ENCODE assay signal across 17 mouse cellular contexts in genomic region chr17:78248197-78248596, GRCm38 (mm10). TPM values are rescaled to one million over a fixed set of nuclear protein-coding genes. Genes with fewer than 3 reads are reported as not detected.
A peak's percentile ranks its signal among the peaks of the same experiment; 100 is the strongest.
DNase-seq lines count a peak whose midpoint lies in the region; ATAC-seq and TF ChIP-seq lines count a peak whose summit lies in the region.
"Had no signal": no experiment of that assay in that cellular context is flagged by ENCODE, and none has a peak within 500 bp of the region (broad histone marks: within the 10 kb centered on the region; RNA-seq: fewer than 3 reads in every experiment).

No protein-coding gene starts in this region.

- no peak for TF ChIP-seq POLR2A in small intestine, adult 2 months (IDR thresholded peaks at IDR 0.05; ENCODE audit: low read depth, low read length)

- H3K36me3 ChIP-seq in heart, postnatal 0 days (replicated peaks; ENCODE audit: control insufficient read depth, insufficient read depth, low read length), result no peaks in the 10 kb centered on the region
- H3K36me3 ChIP-seq in lung, postnatal 0 days (ENCODE audit: insufficient read depth, low read length), result no peaks in the 10 kb centered on the region
- no peaks in the 10 kb centered on the region for H3K36me3 ChIP-seq in liver, embryonic 12.5 days
- H3K36me3 ChIP-seq in small intestine, adult 2 months (ENCODE audit: control insufficient read depth, insufficient read depth, low read length), result no peaks in the 10 kb centered on the region
- H3K36me3 ChIP-seq in hindbrain, embryonic 12.5 days, result no peaks in the 10 kb centered on the region
- H3K36me3 ChIP-seq: embryonic facial prominence, embryonic 15.5 days had no signal

- no peak overlapping the region for H3K4me3 ChIP-seq in heart, postnatal 0 days (ENCODE audit: low read depth, low read length)
- H3K4me3 ChIP-seq in lung, postnatal 0 days (ENCODE audit: low read depth, low read length), result no peak overlapping the region
- H3K4me3 ChIP-seq in liver, embryonic 12.5 days, result no peak overlapping the region
- no peak overlapping the region for H3K4me3 ChIP-seq in small intestine, adult 2 months (ENCODE audit: low read depth, low read length)
- no peak overlapping the region for H3K4me3 ChIP-seq in hindbrain, embryonic 12.5 days
- H3K4me3 ChIP-seq: embryonic facial prominence, embryonic 15.5 days; forebrain, embryonic 13.5 days had no signal

- TF ChIP-seq EP300 in heart, postnatal 0 days (IDR thresholded peaks at IDR 0.05; ENCODE audit: low read depth), result no peak
- no peak for TF ChIP-seq EP300 in lung, postnatal 0 days (IDR thresholded peaks at IDR 0.05)

- intact Hi-C loops in heart, postnatal 36 days (cut with DNase I), result no loop called here

- 66% methylated on average over 5 of the region's 5 CpGs for WGBS in heart, postnatal 0 days
- 66% methylated on average over 5 of the region's 5 CpGs for WGBS in lung, postnatal 0 days
- WGBS in liver, embryonic 12.5 days (ENCODE audit: insufficient replicate concordance), result 53% methylated on average over 5 of the region's 5 CpGs
- WGBS in small intestine, adult 2 months, result 40% methylated on average over 5 of the region's 5 CpGs
- WGBS in hindbrain, embryonic 12.5 days, result 75% methylated on average over 5 of the region's 5 CpGs

- DNase-seq in heart, postnatal 0 days (ENCODE audit: low spot score), result no peak
- DNase-seq in heart, postnatal 36 days, result no peak
- DNase-seq in lung, postnatal 0 days (ENCODE audit: low spot score), result no peak
- DNase-seq in lung, postnatal 25 days (ENCODE audit: low spot score), result no peak
- no peak for DNase-seq in spleen, postnatal 4 days (ENCODE audit: low spot score in 2 of 2)
- DNase-seq: adrenal gland, adult 2 months; B cell, adult 2 months; cerebellum, adult 8-10 months; kidney, postnatal 14 days; thymus, adult 18-20 months had no signal

- H3K27ac ChIP-seq in heart, postnatal 0 days (ENCODE audit: low read depth), result peak overlapping the region; percentile 44
- H3K27ac ChIP-seq in lung, postnatal 0 days (ENCODE audit: low read length), result 0 out of 2 replicates have a peak overlapping the region, but pooled peaks have one; percentile 26
- peak overlapping the region; percentile 76 for H3K27ac ChIP-seq in liver, embryonic 12.5 days
- H3K27ac ChIP-seq in small intestine, adult 2 months (ENCODE audit: insufficient read depth, low read depth, low read length), result peak overlapping the region; percentile 22; the same call in 1 of the 2 replicates
- no peak overlapping the region for H3K27ac ChIP-seq in hindbrain, embryonic 12.5 days
- H3K27ac ChIP-seq: embryonic facial prominence, embryonic 15.5 days; forebrain, embryonic 13.5 days; hindbrain, postnatal 0 days had no signal

- no peak for TF ChIP-seq CTCF in heart, postnatal 0 days (IDR thresholded peaks at IDR 0.05; ENCODE audit: low read depth)
- TF ChIP-seq CTCF in lung, postnatal 0 days (IDR thresholded peaks at IDR 0.05), result no peak
- no peak for TF ChIP-seq CTCF in small intestine, adult 2 months (IDR thresholded peaks at IDR 0.05; ENCODE audit: extremely low read depth, insufficient read length, insufficient replicate concordance, low read depth, low read length)

- peaks cover 21% of the 10 kb centered on the region for H3K4me1 ChIP-seq in heart, postnatal 0 days (ENCODE audit: control insufficient read depth, insufficient read depth)
- peaks cover 2% of the 10 kb centered on the region; the same call in 1 of the 2 replicates for H3K4me1 ChIP-seq in lung, postnatal 0 days (ENCODE audit: insufficient read depth, low read depth, low read length)
- H3K4me1 ChIP-seq in liver, embryonic 12.5 days, result peaks cover 57% of the 10 kb centered on the region
- peaks cover 15% of the 10 kb centered on the region for H3K4me1 ChIP-seq in small intestine, adult 2 months (ENCODE audit: control insufficient read depth, insufficient read depth, insufficient read length, low read length)
- H3K4me1 ChIP-seq in hindbrain, embryonic 12.5 days, result peaks cover 22% of the 10 kb centered on the region

- ATAC-seq in heart, postnatal 0 days (ENCODE audit: insufficient read depth, low read depth), result no peak
- ATAC-seq in lung, postnatal 0 days, result no peak
- no peak for ATAC-seq in liver, embryonic 12.5 days
- ATAC-seq in hindbrain, embryonic 12.5 days (ENCODE audit: low FRiP score), result no peak
- ATAC-seq: forebrain, embryonic 13.5 days; hindbrain, postnatal 0 days had no signal

- H3K27me3 ChIP-seq in heart, postnatal 0 days (ENCODE audit: control insufficient read depth, insufficient read depth, low read length), result no peaks in the 10 kb centered on the region
- H3K27me3 ChIP-seq in lung, postnatal 0 days (replicated peaks; ENCODE audit: insufficient read depth, low read length), result no peaks in the 10 kb centered on the region
- no peaks in the 10 kb centered on the region for H3K27me3 ChIP-seq in liver, embryonic 12.5 days (replicated peaks)
- no peaks in the 10 kb centered on the region for H3K27me3 ChIP-seq in small intestine, adult 2 months (ENCODE audit: control insufficient read depth, insufficient read depth, low read length)
- H3K27me3 ChIP-seq in hindbrain, embryonic 12.5 days, result no peaks in the 10 kb centered on the region
- H3K27me3 ChIP-seq: embryonic facial prominence, embryonic 15.5 days; forebrain, embryonic 13.5 days had no signal

- H3K9me3 ChIP-seq in heart, postnatal 0 days (replicated peaks; ENCODE audit: control insufficient read depth, low read length), result no peaks in the 10 kb centered on the region
- H3K9me3 ChIP-seq in lung, postnatal 0 days (ENCODE audit: low read length), result no peaks in the 10 kb centered on the region
- H3K9me3 ChIP-seq in liver, embryonic 12.5 days (replicated peaks), result no peaks in the 10 kb centered on the region
- H3K9me3 ChIP-seq in hindbrain, embryonic 12.5 days (replicated peaks), result no peaks in the 10 kb centered on the region
- H3K9me3 ChIP-seq: embryonic facial prominence, embryonic 15.5 days; forebrain, embryonic 13.5 days; G1E had no signal

- H3K9ac ChIP-seq in heart, postnatal 0 days (replicated peaks; ENCODE audit: low read depth, low read length), result no peak overlapping the region
- no peak overlapping the region for H3K9ac ChIP-seq in lung, postnatal 0 days (replicated peaks; ENCODE audit: low read depth)
- no peak overlapping the region for H3K9ac ChIP-seq in liver, embryonic 12.5 days
- no peak overlapping the region for H3K9ac ChIP-seq in hindbrain, embryonic 12.5 days
- H3K9ac ChIP-seq: embryonic facial prominence, embryonic 15.5 days; forebrain, embryonic 13.5 days had no signal

- no peak overlapping the region for H3K4me2 ChIP-seq in heart, postnatal 0 days (ENCODE audit: low read depth, low read length)
- H3K4me2 ChIP-seq in lung, postnatal 0 days (replicated peaks; ENCODE audit: low read depth, low read length), result no peak overlapping the region
- H3K4me2 ChIP-seq in liver, embryonic 12.5 days, result peak overlapping the region; percentile 53
- H3K4me2 ChIP-seq in hindbrain, embryonic 12.5 days (replicated peaks), result no peak overlapping the region
- H3K4me2 ChIP-seq: embryonic facial prominence, embryonic 15.5 days; forebrain, embryonic 13.5 days had no signal

RNA-seq across cellular contexts. Expression of gene Crim1, which starts 48.1 kb away (rescaled TPM):
- 36.1 and 47.5 TPM in 2 replicates for total RNA-seq in heart, postnatal 0 days (2014; rRNA removed; ENCODE audit: low replicate concordance)
- 3.1 and 3.3 TPM in 2 replicates for polyA plus RNA-seq in heart, postnatal 0 days (2015; fragmentation: Nextera tagmentation; extraction: Ambion mirVana)
- 10 to 100 TPM; 50.7 to 64.8 TPM for total RNA-seq in heart, postnatal 36 days (2021)
- polyA plus RNA-seq in lung, postnatal 0 days (2015; fragmentation: Nextera tagmentation; extraction: Ambion mirVana), result 8.2 and 10.2 TPM in 2 replicates
- polyA plus RNA-seq in liver, embryonic 12.5 days (2016; fragmentation: Nextera tagmentation; extraction: Ambion mirVana), result 1.5 and 2.1 TPM in 2 replicates
- polyA plus RNA-seq in small intestine, adult 2 months (2012; rRNA removed), result 12.9 and 36.1 TPM in 2 replicates
- 11.0 and 12.7 TPM in 2 replicates for polyA plus RNA-seq in hindbrain, embryonic 12.5 days (2016; fragmentation: Nextera tagmentation; extraction: Ambion mirVana)
